27 mouse cellular contexts compared by ENCODE assay signal in the genomic region with DNA sequence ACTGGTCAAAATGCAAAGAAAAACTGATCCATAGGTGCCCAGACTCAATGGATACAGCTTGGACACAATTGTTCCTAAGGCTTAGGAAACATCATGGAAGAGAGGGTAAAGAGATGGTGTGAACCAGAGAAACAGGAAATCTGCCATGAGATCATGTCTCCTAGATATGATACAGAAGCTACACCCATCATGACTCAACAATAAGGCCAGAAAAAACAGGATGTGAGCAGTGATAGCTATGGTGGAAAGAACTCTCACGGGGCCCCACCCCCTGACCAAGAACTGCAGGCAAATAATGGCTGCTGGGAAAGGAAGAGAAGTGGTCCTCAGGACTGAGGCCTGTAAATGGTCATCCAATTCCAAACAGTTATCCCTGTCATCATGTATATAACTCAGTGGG.
A peak's percentile ranks its signal among the peaks of the same experiment; 100 is the strongest.
DNase-seq lines count a peak whose midpoint lies in the region; ATAC-seq and TF ChIP-seq lines count a peak whose summit lies in the region.
"Had no signal": no experiment of that assay in that cellular context is flagged by ENCODE, and none has a peak within 500 bp of the region (broad histone marks: within the 10 kb centered on the region; RNA-seq: fewer than 3 reads in every experiment).

No protein-coding gene starts in this region.

- intact Hi-C loops in gastrocnemius, adult 2 months (cut with DNase I): no loop called here

- H3K9me3 ChIP-seq in heart, embryonic 12.5 days (replicated peaks): no peaks in the 10 kb centered on the region
- H3K9me3 ChIP-seq: forebrain, embryonic 13.5 days; heart, embryonic 15.5 days; hindbrain, embryonic 13.5 days; limb, embryonic 13.5 days; liver, embryonic 13.5 days; midbrain, embryonic 13.5 days; stomach, embryonic 15.5 days had no signal

- WGBS in heart, embryonic 12.5 days: 45% methylated on average over 1 of the region's 1 CpGs

- no peaks in the 10 kb centered on the region for H3K36me3 ChIP-seq in heart, embryonic 12.5 days
- H3K36me3 ChIP-seq in myocyte (ENCODE audit: control insufficient read depth, insufficient read depth): no peaks in the 10 kb centered on the region
- H3K36me3 ChIP-seq: heart, embryonic 15.5 days; hindbrain, embryonic 13.5 days; limb, embryonic 13.5 days; liver, embryonic 13.5 days; midbrain, embryonic 13.5 days; stomach, embryonic 15.5 days had no signal

- H3K27me3 ChIP-seq in heart, embryonic 12.5 days (replicated peaks): no peaks in the 10 kb centered on the region
- H3K27me3 ChIP-seq in myocyte (ENCODE audit: control insufficient read depth, insufficient read depth, insufficient read length): no peaks in the 10 kb centered on the region
- H3K27me3 ChIP-seq: forebrain, embryonic 13.5 days; heart, embryonic 15.5 days; hindbrain, embryonic 13.5 days; limb, embryonic 13.5 days; liver, embryonic 13.5 days; midbrain, embryonic 13.5 days; Patski; stomach, embryonic 15.5 days had no signal

- H3ac ChIP-seq in myocyte (ENCODE audit: control insufficient read depth, insufficient read length): no peak overlapping the region

- TF ChIP-seq CTCF in gastrocnemius, adult 2 months (IDR thresholded peaks at IDR 0.05): no peak

- no peaks in the 10 kb centered on the region for H3K4me1 ChIP-seq in heart, embryonic 12.5 days (replicated peaks)
- H3K4me1 ChIP-seq: forebrain, embryonic 13.5 days; heart, embryonic 15.5 days; hindbrain, embryonic 13.5 days; limb, embryonic 13.5 days; liver, embryonic 13.5 days; midbrain, embryonic 13.5 days; stomach, embryonic 15.5 days had no signal

- H3K9ac ChIP-seq in heart, embryonic 12.5 days: no peak overlapping the region
- H3K9ac ChIP-seq: forebrain, embryonic 13.5 days; heart, embryonic 15.5 days; hindbrain, embryonic 13.5 days; limb, embryonic 13.5 days; liver, embryonic 13.5 days; midbrain, embryonic 13.5 days; stomach, embryonic 15.5 days had no signal

- H3K4me2 ChIP-seq in heart, embryonic 12.5 days: no peak overlapping the region
- H3K4me2 ChIP-seq in myocyte (ENCODE audit: low read depth): peak overlapping the region; percentile 1
- H3K4me2 ChIP-seq: forebrain, embryonic 13.5 days; heart, embryonic 15.5 days; hindbrain, embryonic 13.5 days; limb, embryonic 13.5 days; liver, embryonic 13.5 days; midbrain, embryonic 13.5 days; stomach, embryonic 15.5 days had no signal

- ATAC-seq in heart, embryonic 12.5 days (ENCODE audit: insufficient number of reproducible peaks, low FRiP score): peak; percentile 77
- ATAC-seq in common myeloid progenitor, adult 5-6 weeks (replicated peaks; ENCODE audit: low read depth, poor library complexity, severe bottlenecking): peak; percentile 45; the same call in 1 of the 2 replicates
- ATAC-seq: forebrain, embryonic 13.5 days; intestine, embryonic 16.5 days; midbrain, embryonic 13.5 days; Patski had no signal

- H3K4me3 ChIP-seq in heart, embryonic 12.5 days: no peak overlapping the region
- no peak overlapping the region for H3K4me3 ChIP-seq in myocyte
- no peak overlapping the region for H3K4me3 ChIP-seq in gastrocnemius, adult 2 months
- H3K4me3 ChIP-seq: forebrain, embryonic 13.5 days; heart, embryonic 15.5 days; hindbrain, embryonic 13.5 days; limb, embryonic 13.5 days; liver, embryonic 13.5 days; midbrain, embryonic 13.5 days; stomach, embryonic 15.5 days had no signal

- no peaks in the 10 kb centered on the region for H3K79me2 ChIP-seq in myocyte (ENCODE audit: control insufficient read depth, insufficient read depth)

- no peak for TF ChIP-seq POLR2A in myocyte (IDR thresholded peaks at IDR 0.05; ENCODE audit: insufficient read length, low read depth)

- no peak overlapping the region for H3K27ac ChIP-seq in heart, embryonic 12.5 days (ENCODE audit: poor library complexity, severe bottlenecking)
- H3K27ac ChIP-seq in gastrocnemius, adult 2 months: no peak overlapping the region
- H3K27ac ChIP-seq: forebrain, embryonic 13.5 days; heart, embryonic 15.5 days; hindbrain, embryonic 13.5 days; limb, embryonic 13.5 days; liver, embryonic 13.5 days; midbrain, embryonic 13.5 days; stomach, embryonic 15.5 days had no signal

- no peak for DNase-seq in heart, postnatal 4 days
- peak; percentile 0 for DNase-seq in lung, postnatal 36 days
- no peak for DNase-seq in lung, adult 18-20 months
- DNase-seq in frontal cortex, adult 2 months (ENCODE audit: extremely low spot score in 1 of 2, low spot score in 1 of 2): no peak
- no peak for DNase-seq in gastrocnemius, adult 2 months
- DNase-seq: adrenal gland, postnatal 14 days; cerebellum, adult 11-12 months; cerebellum, adult 9-11 months; heart, postnatal 36 days; kidney, adult 8-10 months; kidney, postnatal 10 days; layer of hippocampus, adult 9-11 months; liver, embryonic 13.5 days; lung, adult 2 months; lung, postnatal 14 days; right cerebral cortex, postnatal 25 days had no signal

TF ChIP-seq in myocyte, 11 proteins besides CTCF, POLR2A, EP300 and RAD21:
- TF ChIP-seq TCF12 (IDR thresholded peaks at IDR 0.05; ENCODE audit: insufficient read depth, poor library complexity, severe bottlenecking) (no peak), POLR2AphosphoS2 (IDR thresholded peaks at IDR 0.05; ENCODE audit: insufficient read length, low read depth) (no peak), SRF (IDR thresholded peaks at IDR 0.05; ENCODE audit: control insufficient read depth, insufficient read length, low read depth) (no peak), MAX (IDR thresholded peaks at IDR 0.05; ENCODE audit: low read depth) (no peak), MYOG (IDR thresholded peaks at IDR 0.05; ENCODE audit: control insufficient read depth in 1 of 3, insufficient read depth in 1 of 3, insufficient read length in 2 of 3, low read depth in 2 of 3) (no peak), MYOD1 (IDR thresholded peaks at IDR 0.05; ENCODE audit: control insufficient read depth in 1 of 3, insufficient read length in 2 of 3, low read depth in 2 of 3) (no peak)
